Mouse (Mus musculus) urinary bladder, postnatal 0 days (tissue): ENCODE measurements around the gene Topaz1. TPM values are rescaled to one million over a fixed set of nuclear protein-coding genes. Genes with fewer than 3 reads are reported as not detected.

Experiments
- polyA plus RNA-seq: library from polyadenylated mRNA; unstranded; fragments of >200 nt; fragmentation: Nextera tagmentation; extraction: Ambion mirVana; gene quantifications from 2 replicates; pipeline ENCODE4 v1.2.1, GENCODE M21; 2015

The Topaz1 gene
- not detected in 2 replicates for polyA plus RNA-seq

GRCm38 (mm10) chr9:122747060-122747459 lies at the start of gene Topaz1:
Topaz1 (plus strand) TSS chr9:122747346.

GRCm38 (mm10) chr9:122805053-122805844 lies 58.1 kb downstream of the Topaz1 start, which contains the start of gene Tcaim:
Tcaim (plus strand) TSS chr9:122805539.

GRCm38 (mm10) chr9:122843760-122844159 lies 96.6 kb downstream of the Topaz1 start, which contains the start of gene Gm35549:
Gm35549 (minus strand) TSS chr9:122844035.

Other genes with a start within 250 kb of the Topaz1 start
- 4.2 and 4.5 TPM in 2 replicates for gene Tcaim, start 58.2 kb downstream of the Topaz1 start, polyA plus RNA-seq
- 0.30 TPM in 1 of 2 replicates, not detected in the other for gene Gm35549, start 96.7 kb downstream of the Topaz1 start, polyA plus RNA-seq
- 20.4 and 22.2 TPM in 2 replicates for gene Zfp445, start 118.7 kb downstream of the Topaz1 start, polyA plus RNA-seq
- 1.8 and 2.4 TPM in 2 replicates for gene Zkscan7, start 138.3 kb downstream of the Topaz1 start, polyA plus RNA-seq
- 7.3 and 7.6 TPM in 2 replicates for gene Zfp105, start 175.7 kb downstream of the Topaz1 start, polyA plus RNA-seq
- 25.8 and 26.8 TPM in 2 replicates for gene 1110059G10Rik, start 203.7 kb downstream of the Topaz1 start, polyA plus RNA-seq
- 8.3 and 10.6 TPM in 2 replicates for gene Kif15, start 203.7 kb downstream of the Topaz1 start, polyA plus RNA-seq